Mouse (Mus musculus) brain, adult 2 months (tissue): ENCODE results near the gene Ccm2l.

Source experiments
- DNase-seq: peaks from one replicate; pipeline ENCODE4 v3.0.0; 2011; ENCODE audit warnings: low read depth, low spot score

Ccm2l gene

DNA sequence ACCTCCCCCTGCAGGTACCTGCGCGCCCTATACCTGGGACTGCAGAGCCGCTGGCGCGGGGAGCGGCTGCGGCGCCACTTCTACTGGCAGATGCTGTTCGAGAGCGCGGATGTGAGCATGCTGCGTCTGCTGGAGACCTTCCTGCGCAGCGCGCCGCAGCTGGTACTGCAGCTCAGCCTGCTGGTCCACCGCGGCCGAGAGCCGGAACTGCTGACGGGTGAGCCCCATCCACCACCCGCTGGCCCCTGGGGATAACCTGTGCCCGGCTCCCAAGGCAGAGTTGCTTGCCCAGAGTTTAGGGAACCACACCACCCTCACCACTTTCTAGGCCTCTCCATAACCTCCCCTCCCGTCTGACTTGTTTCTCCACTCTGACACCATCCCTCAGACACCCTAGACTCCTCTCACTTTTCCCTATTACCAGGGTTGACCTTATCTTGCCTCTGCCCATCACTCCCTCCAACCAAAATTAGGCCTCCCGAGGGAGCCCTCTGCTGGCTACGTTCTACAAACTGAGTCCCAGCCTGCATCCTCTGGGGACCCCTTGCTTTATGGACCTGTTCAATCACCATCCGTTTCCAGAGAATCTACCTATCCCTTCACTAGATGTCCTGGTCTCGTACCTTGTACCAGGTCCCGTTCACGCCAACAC lies 12.9 kb upstream of the Ccm2l start:
- DNase-seq, result peak; percentile 33

DNA sequence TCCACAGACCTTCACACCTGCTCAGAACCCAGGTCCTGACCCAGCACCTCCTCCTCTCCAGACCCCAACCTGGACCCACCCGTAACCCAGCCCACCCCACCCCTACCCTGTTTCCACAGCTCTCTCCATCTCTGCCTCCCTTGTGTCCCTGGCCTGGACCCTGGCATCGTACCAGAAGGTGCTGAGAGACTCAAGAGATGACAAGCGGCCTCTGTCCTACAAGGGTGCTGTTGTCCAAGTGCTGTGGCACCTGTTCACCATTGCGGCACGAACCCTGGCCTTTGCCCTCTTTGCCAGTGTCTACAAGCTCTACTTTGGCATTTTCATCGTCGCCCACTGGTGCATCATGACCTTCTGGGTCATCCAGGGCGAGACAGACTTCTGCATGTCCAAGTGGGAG lies 11.9 kb upstream of the Ccm2l start:
- no peak for DNase-seq

DNA sequence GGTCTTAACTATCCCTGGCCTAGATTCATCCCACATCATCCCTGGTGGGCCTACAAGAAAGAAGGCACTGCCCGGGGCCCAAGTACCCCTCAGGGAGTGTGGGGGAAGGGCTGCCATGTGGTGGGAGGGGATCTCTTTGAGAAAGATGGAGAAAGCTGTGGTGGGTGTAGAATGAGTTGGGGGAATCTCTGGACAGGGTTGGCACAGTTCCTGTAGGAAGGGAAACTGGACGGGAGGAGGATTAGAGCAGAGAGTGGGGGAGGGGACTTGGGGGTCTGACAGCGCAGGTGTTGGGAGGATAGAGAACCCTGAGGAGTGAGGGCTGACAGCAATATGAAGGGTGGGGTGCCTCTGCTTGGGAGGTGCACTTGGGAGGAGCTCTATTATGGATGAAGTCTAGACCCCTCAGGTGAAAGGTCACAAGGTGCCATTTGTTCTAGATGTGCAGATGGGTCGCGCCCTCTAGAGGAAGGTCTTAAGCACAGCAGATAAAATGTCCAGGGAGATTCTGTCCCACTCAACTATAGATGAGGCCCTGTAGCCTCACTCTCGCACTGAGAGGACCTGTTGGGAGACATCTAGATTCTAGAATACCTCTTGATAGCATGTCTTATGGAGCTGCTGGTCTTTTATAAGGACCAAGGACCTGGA lies 10.4 kb upstream of the Ccm2l start:
- no peak for DNase-seq

DNA sequence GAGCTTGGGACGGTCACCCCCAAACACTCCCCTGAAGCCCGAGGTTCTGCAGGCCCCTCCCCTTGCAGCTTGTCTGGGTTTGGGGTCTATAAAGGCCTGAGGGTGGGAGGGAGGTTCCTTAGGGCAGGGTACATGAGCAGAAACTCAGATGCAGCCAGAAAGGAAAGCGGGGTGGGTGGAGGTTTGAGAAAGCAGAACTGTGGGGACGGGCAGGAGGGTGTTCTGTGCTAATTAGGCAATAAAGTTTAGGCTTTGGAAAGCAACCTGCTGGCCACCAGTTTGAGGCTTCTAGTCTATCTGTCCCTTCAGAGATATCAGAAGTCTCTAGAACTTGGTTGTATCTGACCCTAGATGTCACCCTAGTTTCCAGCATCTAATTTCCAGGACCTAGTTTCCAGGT lies 7.4 kb upstream of the Ccm2l start:
- no peak for DNase-seq

DNA sequence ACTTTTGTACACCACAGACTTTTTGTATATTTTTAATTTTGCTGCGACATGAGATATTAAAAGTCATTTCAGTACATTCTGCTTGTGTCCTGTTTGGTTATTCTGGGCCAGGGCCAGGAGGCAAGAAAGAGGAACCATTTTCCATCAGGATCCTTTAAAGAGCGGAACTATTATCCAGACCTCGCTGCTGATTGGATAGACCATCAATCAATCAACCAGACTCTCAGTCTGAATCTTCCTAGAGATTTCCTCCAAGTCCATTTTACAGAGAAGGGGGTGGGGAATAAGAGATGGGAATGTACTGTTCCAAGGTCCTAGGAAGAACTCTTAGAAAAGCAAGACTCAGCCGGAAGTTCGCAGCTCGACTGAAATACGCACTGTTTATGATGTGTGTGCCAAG lies 5.5 kb upstream of the Ccm2l start:
- no peak for DNase-seq

DNA sequence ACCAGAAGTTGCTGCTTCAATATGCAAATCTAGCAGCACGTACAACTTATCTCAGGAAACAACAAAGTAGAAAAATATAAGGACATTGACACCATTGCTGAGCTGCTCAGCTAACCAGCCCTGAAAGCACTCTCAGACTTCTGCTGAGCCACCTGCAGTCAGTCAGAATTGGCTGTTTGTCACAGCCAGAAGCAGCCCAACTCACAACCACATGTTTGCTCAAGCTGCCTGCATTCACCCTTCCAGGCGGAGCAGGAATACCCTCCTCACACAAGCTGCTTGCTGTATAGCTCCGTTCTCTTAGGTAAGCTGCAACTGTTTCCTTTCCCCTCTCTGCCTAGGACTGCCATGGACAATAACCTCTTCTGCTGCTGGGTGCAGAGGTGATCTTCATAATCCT lies 2.4 kb upstream of the Ccm2l start:
- DNase-seq, result peak; percentile 37

DNA sequence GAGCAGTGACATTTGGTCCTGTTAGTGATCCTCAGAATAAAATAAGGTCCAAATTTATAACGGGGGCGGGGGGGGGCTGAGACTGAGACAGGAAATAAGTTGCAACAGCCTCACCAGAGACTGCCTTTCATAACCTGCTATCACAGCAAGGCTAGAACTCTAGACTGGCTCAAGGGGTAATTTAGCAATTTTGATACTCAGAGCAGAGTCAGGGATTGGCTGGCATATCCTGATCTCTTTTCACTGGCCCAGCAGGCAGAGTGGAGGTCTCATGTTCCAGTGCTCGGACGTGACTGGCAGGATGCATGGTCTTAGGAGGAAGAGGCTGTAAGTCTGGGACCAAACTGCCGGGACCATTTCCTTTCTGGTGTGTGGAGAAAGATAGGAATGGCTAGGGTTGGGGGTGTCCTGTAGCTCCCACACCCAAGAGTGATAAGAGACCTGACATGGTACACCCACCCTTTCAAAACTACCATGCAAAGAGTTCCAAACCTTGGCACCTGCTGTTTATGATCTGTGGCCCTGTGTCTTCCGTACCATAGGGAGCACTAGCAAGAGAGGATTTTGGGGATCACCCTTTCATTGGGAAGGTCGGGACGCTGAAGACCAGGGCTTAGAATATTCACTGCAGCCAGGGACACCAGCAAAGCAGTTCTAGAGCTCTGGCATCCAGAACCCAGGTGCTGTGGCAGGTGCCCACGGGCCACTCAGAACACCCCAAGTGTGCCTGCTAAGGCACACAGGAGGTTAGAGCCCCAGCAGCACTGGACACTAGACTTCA lies 1.4 kb upstream of the Ccm2l start:
- DNase-seq, result no peak

DNA sequence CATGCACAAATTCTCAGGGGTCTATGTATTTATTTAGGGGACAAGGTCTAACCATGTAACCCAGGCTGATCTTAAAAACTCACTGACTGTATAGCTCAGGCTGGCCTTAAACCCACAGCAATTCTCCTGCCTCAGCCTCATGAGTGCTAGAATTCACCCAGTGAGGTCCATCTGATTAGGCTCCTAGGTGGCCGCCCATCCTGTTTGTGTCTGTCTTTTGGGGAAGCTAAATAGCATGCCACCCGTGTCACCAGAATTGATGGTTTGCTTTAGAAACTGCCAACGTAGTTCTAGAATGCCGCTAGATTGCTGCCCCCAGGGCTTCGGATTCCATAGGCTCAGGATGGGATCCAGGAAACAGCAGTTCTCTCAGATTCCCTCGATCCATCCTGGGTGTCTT lies 1.2 kb downstream of the Ccm2l start:
- no peak for DNase-seq

DNA sequence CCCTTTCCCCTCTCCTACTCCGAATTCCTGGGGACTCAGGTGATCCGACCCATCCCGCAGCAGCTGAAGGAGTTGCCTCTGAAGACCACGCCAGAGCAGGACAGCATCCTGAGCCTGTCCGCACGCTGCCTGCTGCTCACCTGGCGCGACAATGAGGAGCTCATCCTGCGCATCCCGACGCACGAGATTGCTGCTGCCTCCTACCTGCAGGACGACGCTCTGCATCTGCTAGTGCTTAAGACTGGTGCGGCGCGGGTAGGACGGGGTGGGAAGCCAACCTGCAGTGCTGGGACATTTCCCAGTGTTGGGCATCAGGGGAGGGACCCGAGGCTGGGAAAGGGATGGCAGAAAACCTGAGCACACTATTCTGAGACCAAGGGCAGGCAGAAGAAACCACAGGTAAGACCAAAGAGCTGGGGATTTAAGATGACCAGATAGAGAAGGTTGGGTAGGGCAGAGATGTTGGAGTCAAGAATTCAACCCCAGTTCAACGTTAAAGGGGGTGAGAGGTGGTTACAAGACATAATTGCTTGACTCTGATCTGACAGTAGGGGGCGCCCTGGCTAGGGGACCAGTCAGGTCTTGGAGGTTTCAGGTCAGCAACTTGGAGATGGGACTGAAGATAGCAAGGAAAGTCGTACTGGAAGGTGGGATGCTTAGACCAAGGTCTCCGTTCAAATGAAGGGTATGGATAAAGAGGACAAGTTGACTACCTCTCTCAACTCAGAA lies 5.2 kb downstream of the Ccm2l start:
- peak; percentile 73 for DNase-seq

DNA sequence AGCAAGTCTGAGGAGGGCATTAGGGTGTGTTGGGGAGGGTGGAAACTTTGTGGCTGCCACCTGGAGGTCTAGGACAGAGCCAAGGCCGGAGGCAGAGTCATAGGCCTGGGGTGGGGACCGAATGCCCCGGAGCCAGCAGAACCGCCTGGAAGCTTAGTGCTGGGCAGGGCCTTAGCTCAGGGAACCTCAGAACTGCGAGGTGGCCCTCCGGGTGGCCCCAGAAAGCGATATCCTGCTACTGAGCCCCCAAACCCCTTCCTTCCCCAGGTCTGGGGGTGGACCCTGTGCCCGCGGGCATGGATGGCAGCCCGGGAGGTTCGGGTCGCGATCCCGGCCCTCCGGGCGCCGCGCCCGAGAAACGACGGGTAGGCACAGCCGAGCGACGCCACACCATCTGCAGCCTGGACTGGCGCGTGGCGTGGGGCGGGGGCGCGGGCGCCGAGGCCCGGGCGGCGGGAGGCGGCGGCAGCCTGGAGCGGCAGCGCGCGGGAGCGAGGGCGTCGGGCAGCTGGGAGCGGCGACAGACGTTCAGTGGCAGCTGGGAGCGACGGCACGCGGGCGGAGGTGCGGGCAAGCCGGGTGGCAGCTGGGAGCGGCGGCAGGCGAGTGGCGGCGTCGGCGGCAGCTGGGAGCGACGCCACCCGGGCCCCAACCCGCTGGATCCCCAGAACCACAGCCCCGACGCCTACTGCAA lies 5.9 kb downstream of the Ccm2l start:
- peak; percentile 68 for DNase-seq

DNA sequence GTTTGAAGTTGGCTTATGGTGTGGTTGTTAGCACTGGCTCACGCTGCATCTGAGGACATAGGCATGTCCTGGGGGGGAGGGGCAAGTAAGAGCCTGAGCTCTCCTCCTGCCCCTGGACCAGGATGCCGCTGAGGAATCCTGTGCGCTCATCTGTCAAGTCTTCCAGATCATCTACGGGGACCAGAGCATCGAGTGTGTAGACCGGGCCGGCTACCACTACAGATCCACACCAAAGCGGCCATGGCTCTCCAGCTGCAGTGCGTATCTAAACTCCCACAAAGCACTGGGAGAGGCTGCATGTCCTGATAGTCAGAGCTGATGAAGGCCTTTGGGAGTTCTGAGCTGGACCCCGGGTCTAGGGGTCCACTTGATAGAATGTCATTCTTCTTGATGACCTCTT lies 8.9 kb downstream of the Ccm2l start:
- no peak for DNase-seq

DNA sequence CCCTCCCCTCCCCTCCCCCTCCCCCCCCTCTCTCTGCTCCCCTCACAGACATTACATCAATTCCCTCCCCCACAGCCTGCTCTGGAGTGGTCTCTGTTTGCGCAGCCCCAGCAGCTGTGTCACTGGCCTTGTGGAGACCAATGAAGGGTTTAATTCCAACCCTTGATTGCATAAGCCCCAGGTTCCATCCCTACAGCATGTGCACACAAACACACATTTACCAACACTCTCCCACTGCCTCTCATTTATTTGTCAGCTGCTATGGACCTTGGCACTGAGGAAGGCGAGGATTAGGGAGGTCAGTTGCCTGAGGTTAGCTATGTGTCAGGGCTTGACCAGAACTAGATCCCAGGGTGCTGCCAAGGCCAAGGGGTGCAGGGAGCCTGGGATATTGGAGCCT lies 10.2 kb downstream of the Ccm2l start:
- DNase-seq, result no peak

DNA sequence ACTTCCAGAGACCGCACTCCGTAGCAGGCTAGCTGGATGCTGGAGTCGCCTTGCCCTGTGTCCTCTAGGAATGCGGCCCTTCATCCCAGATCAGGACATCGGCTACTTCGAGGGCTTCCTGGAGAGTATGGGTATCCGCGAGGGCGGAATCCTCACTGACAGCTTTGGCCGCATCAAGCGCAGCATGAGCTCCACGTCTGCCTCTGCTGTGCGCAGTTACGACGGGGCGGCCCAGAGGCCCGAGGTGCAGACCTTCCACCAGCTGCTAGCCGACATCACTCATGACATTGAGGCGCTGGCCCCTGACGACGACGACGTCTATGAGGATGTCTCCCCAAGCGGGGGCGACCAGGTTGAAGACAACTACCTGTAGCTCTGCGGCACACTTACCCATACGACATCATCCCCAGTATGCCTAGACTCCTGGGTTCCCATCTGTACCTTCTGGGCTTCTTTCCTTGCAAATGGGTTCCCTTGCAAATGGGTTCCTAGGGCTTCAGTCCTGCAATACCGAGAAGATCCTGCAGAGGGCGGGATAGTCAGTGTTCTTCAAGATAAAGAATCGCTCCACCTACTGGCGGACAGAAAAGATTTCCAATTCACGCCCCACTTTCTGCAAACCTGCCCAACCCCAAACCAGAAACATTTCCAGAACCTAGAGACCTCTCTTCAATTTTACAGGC lies 15.2 kb downstream of the Ccm2l start:
- DNase-seq, result peak; percentile 97

DNA sequence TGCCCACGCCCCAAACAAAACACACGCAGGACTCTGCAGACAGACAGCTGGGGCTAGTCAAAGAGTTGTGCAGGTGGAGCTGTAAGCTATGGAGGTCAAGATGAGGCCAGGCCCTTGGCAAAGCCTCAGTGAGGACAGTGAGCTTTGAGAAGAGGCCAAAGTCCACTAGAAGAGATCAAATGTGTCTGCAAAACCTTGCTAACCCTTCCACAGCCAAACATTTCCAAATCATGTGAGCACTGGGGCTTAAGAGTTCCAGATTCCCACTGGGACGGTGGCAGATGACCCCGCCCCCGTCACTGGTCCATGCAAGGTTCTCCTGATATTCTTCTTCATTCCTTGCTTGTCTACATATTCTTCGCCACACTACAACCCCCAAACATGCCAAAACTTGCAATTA lies 16.1 kb downstream of the Ccm2l start:
- DNase-seq, result no peak

DNA sequence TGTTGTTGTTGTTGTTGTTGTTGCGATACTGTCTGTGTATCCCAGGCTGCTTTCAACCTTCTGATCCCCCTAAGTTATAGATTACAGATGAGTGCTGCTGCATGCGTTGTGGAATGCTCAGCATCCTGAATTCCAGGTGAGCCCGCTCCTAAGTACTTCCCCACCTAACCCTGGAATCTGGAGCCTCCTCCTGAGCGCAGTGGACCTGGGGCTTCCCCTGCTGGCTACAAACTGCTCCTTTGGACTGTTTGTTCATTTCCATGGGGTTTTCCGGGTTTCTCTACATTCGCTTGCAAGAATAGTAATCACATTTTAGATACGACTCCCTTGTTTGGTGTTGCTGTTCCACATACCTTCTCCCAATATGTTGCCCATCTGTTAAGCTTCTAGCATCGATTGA lies 17.5 kb downstream of the Ccm2l start:
- no peak for DNase-seq

DNA sequence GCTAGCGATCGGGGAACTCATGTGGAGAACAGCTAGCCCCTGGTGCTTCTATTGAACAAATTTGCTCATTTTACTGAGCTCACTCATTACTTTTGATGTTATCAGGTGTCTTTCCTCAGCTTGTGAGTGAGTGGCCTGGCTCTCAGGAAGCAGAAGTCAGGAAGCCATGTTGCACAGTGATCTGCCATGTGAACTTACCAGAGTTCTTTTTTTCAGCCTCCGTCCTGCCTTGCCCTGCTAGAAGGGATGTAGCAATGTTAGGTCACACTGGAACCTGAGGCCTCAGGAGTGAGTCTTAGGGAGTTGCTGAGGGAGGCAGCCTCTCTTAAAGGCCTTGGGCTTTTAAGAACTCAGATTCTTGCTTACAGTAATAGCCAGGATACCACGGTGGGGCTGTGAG lies 18.1 kb downstream of the Ccm2l start:
- no peak for DNase-seq

DNA sequence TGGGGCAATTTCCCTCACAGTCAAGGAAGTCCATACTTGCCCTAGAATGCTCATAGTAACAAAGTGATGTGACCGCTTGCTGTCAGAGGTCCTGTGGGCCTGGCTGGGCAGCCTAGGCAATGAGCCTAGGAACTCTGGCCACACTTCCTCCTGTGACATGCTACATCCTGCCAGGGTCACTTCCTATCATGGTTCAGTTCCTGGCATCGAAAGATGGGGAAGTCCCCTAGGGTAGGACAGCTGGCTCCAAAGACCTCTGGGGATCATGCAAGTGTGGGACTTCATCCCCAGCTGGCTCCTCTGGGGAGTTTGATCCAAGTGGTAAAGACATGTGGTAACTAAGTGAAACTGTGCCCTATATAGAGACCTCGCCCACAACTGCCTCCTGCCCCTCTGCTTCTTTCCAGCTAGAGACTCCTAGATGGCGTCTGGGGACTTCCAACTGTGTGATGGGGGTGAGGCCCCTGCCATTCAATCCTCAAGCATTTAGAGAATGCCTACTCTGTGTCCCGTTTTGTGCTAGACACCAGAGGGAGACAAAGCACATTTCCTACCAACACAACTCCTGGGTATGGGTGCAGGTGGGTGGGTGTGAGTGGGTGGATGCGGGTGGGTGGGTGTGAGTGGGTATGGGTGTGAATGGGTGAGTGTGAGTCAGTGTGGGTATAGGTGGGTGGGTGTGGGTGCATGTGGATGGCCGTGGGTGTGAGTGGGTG lies 18.7 kb downstream of the Ccm2l start:
- DNase-seq, result peak; percentile 33

DNA sequence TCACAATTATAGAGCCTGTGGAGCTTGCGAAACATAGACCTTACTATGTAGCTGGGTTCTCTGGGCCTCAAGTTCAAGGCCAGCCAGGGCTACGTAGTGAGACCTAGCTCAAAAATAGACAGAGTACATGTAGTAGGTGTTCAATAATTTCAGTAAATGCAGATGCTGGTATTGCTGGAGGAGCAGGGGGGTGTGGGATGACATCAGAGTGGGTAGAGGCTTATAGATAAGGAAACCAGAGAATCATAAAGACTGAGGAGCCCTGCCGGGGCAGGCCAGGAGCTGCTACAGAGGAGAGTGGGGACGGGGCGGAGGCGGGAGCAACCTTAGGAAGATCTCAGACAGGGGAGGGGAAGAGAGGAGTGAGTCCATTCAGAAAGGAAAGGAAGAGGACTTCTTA lies 19.8 kb downstream of the Ccm2l start:
- no peak for DNase-seq

DNA sequence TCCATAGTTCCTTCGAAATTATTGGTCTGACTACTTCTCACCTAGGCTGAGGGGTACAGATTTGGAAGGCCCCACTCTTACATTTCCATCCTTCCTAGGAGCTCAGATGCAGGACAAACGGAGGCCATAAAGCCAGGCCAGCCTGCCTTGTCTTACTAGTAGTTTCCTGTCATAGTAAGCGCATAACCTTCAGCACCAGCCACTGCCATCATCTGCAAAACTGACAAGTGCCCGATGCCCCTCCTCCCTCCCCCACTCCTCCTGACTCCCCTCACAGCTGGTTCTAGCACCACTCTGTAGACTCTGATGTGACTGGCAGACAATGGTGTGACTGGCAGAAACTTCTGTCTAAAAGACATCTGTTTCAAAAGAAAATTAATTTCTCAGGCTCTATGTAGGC lies 20.4 kb downstream of the Ccm2l start:
- DNase-seq, result no peak

DNA sequence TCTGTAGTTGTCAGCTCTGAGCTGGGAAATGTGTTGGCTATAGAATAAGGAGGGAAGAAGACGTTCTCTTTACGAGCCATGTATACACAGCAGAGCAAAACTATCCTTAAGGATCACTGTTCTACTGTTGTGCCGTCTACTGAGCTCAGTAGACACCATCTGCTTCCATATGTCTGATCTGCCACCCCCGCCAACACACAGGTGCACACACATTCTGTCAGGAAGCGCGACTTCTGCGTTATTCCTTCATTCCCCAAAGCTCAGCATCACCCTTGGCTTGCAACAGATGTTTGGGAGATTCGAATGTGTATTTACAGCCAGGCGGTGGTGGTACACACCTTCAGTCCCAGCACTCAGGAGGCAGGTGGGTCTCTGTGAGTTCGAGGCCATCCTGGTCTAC lies 21.3 kb downstream of the Ccm2l start:
- DNase-seq, result peak; percentile 56

DNA sequence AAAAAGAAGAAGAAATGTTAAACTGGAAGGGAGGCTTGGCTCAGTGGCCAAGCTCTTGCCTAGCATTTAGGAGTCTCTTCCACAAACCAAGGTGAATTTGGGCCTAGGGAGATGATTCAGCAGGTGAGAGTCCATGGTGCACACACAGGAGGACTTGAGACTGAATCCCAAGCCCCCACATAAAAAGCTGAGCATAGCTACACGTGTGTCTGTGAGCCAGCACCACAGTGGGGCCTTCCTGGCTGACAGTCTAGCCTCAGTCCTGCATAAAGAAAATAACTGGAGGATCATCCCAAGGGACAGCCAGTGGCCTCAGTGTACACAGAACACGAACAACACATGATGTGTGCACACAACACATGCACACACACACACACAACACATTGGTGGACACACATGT lies 23.6 kb downstream of the Ccm2l start:
- no peak for DNase-seq
